In genomic region chr3:132856651-132857050, GRCm38 (mm10) we compare ENCODE assay signal across 22 mouse cellular contexts.
A peak's percentile ranks its signal among the peaks of the same experiment; 100 is the strongest.
DNase-seq lines count a peak whose midpoint lies in the region; ATAC-seq and TF ChIP-seq lines count a peak whose summit lies in the region.
"Had no signal": no experiment of that assay in that cellular context is flagged by ENCODE, and none has a peak within 500 bp of the region (broad histone marks: within the 10 kb centered on the region; RNA-seq: fewer than 3 reads in every experiment).

No protein-coding gene starts in this region.

- H3K4me3 ChIP-seq in heart, embryonic 10.5 days: no peak overlapping the region
- H3K4me3 ChIP-seq in lung, postnatal 0 days (ENCODE audit: low read depth, low read length): no peak overlapping the region
- no peak overlapping the region for H3K4me3 ChIP-seq in embryonic facial prominence, embryonic 10.5 days
- H3K4me3 ChIP-seq in forebrain, embryonic 10.5 days: no peak overlapping the region
- H3K4me3 ChIP-seq: embryonic facial prominence, embryonic 12.5 days; forebrain, embryonic 13.5 days; hindbrain, embryonic 15.5 days; intestine, embryonic 15.5 days; layer of hippocampus, adult 2 months; midbrain, embryonic 13.5 days had no signal

- DNase-seq in heart, embryonic 10.5 days (ENCODE audit: low spot score): peak; percentile 58
- DNase-seq in heart, adult 8-10 months (ENCODE audit: low spot score): no peak
- peak; percentile 57 for DNase-seq in lung, postnatal 0 days (ENCODE audit: low spot score)
- DNase-seq in lung, postnatal 14 days: no peak
- DNase-seq in embryonic facial prominence, embryonic 10.5 days (ENCODE audit: low spot score): peak; percentile 47
- no peak for DNase-seq in forebrain, embryonic 10.5 days (ENCODE audit: extremely low spot score, low spot score)
- DNase-seq: cerebellum, adult 11-12 months; cerebellum, postnatal 25 days; gastrocnemius, postnatal 36 days; kidney, postnatal 10 days; right cerebral cortex, postnatal 14 days; thymus, adult 2 months; thymus, postnatal 4 days had no signal

- no peak overlapping the region for H3K4me2 ChIP-seq in lung, postnatal 0 days (replicated peaks; ENCODE audit: low read depth, low read length)
- H3K4me2 ChIP-seq: embryonic facial prominence, embryonic 12.5 days; forebrain, embryonic 13.5 days; heart, embryonic 11.5 days; hindbrain, embryonic 15.5 days; intestine, embryonic 15.5 days; midbrain, embryonic 13.5 days had no signal

- no peak overlapping the region for H3K9ac ChIP-seq in lung, postnatal 0 days (replicated peaks; ENCODE audit: low read depth)
- H3K9ac ChIP-seq: embryonic facial prominence, embryonic 12.5 days; forebrain, embryonic 13.5 days; hindbrain, embryonic 15.5 days; intestine, embryonic 15.5 days; midbrain, embryonic 13.5 days had no signal

- no peaks in the 10 kb centered on the region for H3K9me3 ChIP-seq in heart, embryonic 10.5 days
- H3K9me3 ChIP-seq in lung, postnatal 0 days (ENCODE audit: low read length): no peaks in the 10 kb centered on the region
- no peaks in the 10 kb centered on the region for H3K9me3 ChIP-seq in embryonic facial prominence, embryonic 10.5 days
- no peaks in the 10 kb centered on the region for H3K9me3 ChIP-seq in forebrain, embryonic 10.5 days
- H3K9me3 ChIP-seq: embryonic facial prominence, embryonic 12.5 days; forebrain, embryonic 13.5 days; hindbrain, embryonic 15.5 days; intestine, embryonic 15.5 days; midbrain, embryonic 13.5 days had no signal

- peak; percentile 66 for ATAC-seq in lung, postnatal 0 days
- 0 out of 2 replicates have a peak, but pooled peaks have one; percentile 12 for ATAC-seq in megakaryocyte progenitor cell, adult 5-6 weeks (replicated peaks; ENCODE audit: poor library complexity)
- ATAC-seq: forebrain, embryonic 13.5 days; intestine, embryonic 15.5 days; midbrain, embryonic 13.5 days had no signal

- no peaks in the 10 kb centered on the region for H3K36me3 ChIP-seq in heart, embryonic 10.5 days
- no peaks in the 10 kb centered on the region for H3K36me3 ChIP-seq in lung, postnatal 0 days (ENCODE audit: insufficient read depth, low read length)
- no peaks in the 10 kb centered on the region for H3K36me3 ChIP-seq in embryonic facial prominence, embryonic 10.5 days (replicated peaks)
- no peaks in the 10 kb centered on the region for H3K36me3 ChIP-seq in forebrain, embryonic 10.5 days (replicated peaks)
- H3K36me3 ChIP-seq: embryonic facial prominence, embryonic 12.5 days; hindbrain, embryonic 15.5 days; intestine, embryonic 15.5 days; midbrain, embryonic 13.5 days had no signal

- no peaks in the 10 kb centered on the region for H3K27me3 ChIP-seq in heart, embryonic 10.5 days (ENCODE audit: insufficient read depth, poor library complexity, severe bottlenecking)
- H3K27me3 ChIP-seq in lung, postnatal 0 days (replicated peaks; ENCODE audit: insufficient read depth, low read length): no peaks in the 10 kb centered on the region
- H3K27me3 ChIP-seq in embryonic facial prominence, embryonic 10.5 days (replicated peaks; ENCODE audit: low read depth, poor library complexity, severe bottlenecking): no peaks in the 10 kb centered on the region
- H3K27me3 ChIP-seq in forebrain, embryonic 10.5 days (ENCODE audit: poor library complexity, severe bottlenecking): no peaks in the 10 kb centered on the region
- H3K27me3 ChIP-seq: embryonic facial prominence, embryonic 12.5 days; forebrain, embryonic 13.5 days; hindbrain, embryonic 15.5 days; intestine, embryonic 15.5 days; midbrain, embryonic 13.5 days had no signal

- TF ChIP-seq EP300 in lung, postnatal 0 days (IDR thresholded peaks at IDR 0.05): peak; percentile 39

- 55% methylated on average over 6 of the region's 6 CpGs for WGBS in heart, embryonic 10.5 days
- 32% methylated on average over 6 of the region's 6 CpGs for whole genome bisulfite sequencing in lung, postnatal 0 days
- 35% methylated on average over 6 of the region's 6 CpGs for WGBS in embryonic facial prominence, embryonic 10.5 days
- 68% methylated on average over 6 of the region's 6 CpGs for WGBS in forebrain, embryonic 10.5 days

- no peak for TF ChIP-seq CTCF in lung, postnatal 0 days (IDR thresholded peaks at IDR 0.05)

- H3K27ac ChIP-seq in heart, embryonic 10.5 days: no peak overlapping the region
- no peak overlapping the region for H3K27ac ChIP-seq in lung, postnatal 0 days (ENCODE audit: low read length)
- H3K27ac ChIP-seq in embryonic facial prominence, embryonic 10.5 days (replicated peaks): peak overlapping the region; percentile 48; the same call in 1 of the 2 replicates
- no peak overlapping the region for H3K27ac ChIP-seq in forebrain, embryonic 10.5 days
- H3K27ac ChIP-seq: forebrain, embryonic 13.5 days; hindbrain, embryonic 15.5 days; intestine, embryonic 15.5 days; layer of hippocampus, adult 2 months; midbrain, embryonic 13.5 days; stomach, postnatal 0 days had no signal

- H3K4me1 ChIP-seq in heart, embryonic 10.5 days: peaks cover 32% of the 10 kb centered on the region
- peaks cover 6% of the 10 kb centered on the region; the same call in 1 of the 2 replicates for H3K4me1 ChIP-seq in lung, postnatal 0 days (ENCODE audit: insufficient read depth, low read depth, low read length)
- H3K4me1 ChIP-seq in embryonic facial prominence, embryonic 10.5 days: peaks cover 61% of the 10 kb centered on the region
- peaks cover 50% of the 10 kb centered on the region for H3K4me1 ChIP-seq in forebrain, embryonic 10.5 days
- H3K4me1 ChIP-seq: intestine, embryonic 15.5 days; midbrain, embryonic 13.5 days had no signal

Comparison
In these comparisons a context has a peak if more than half of its experiments do, and no peak if none do; other contexts are left out.
1. DNase-seq: peak in heart, embryonic 10.5 days (single experiment), lung, postnatal 0 days (single experiment) and embryonic facial prominence, embryonic 10.5 days (single experiment); none in heart, adult 8-10 months (single experiment), lung, postnatal 14 days (single experiment) and forebrain, embryonic 10.5 days (single experiment).